21 mouse cellular contexts compared by ENCODE assay signal in the genomic region with DNA sequence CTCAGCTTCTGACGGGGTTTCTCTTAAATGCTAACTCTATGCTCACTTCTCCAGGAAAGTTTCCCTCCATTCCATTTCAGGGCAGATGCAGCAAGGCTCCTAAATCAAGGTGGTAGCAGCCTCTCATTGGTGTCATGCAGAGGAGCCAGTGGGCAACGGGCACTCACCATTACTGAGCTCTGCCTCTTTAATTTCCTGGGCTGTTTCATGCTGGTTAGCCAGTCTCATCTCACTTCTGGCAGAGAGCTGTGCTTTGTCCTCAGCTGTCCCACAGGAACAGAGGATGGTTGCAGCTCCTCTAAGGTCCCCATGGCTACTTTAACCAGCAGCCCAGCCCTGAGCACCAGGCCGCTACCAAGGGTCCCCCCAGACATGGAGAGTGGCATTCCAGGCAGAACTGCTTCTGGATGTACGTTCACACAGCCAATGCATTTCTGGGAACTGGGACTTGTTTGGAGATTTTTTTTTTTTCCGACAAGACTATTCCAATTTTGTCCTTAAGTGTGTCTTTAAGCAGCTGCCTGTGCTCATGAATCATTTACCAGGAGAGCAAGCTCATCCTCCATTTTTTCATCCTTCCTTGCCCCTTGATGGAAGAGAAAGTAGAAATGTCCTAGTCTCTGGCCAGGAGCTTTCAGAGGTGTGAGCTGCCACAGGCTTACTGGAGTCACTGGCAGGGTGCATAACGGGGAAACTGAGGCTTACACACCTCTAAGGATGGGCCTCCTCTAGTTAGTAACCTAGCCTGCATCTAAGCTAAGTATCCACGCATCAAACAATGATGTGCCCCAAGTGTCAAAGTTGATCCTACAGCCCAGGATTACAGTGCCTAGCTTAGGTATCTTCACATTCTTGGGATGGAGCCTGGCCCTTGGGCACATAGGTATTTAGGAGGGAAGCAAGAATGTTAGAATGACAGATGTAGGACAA.
DNase-seq lines count a peak whose midpoint lies in the region; ATAC-seq and TF ChIP-seq lines count a peak whose summit lies in the region.
"Had no signal": no experiment of that assay in that cellular context is flagged by ENCODE, and none has a peak within 500 bp of the region (broad histone marks: within the 10 kb centered on the region; RNA-seq: fewer than 3 reads in every experiment).

No protein-coding gene starts in this region.

- 0 out of 2 replicates have a peak, but pooled peaks have one; percentile 59 for ATAC-seq in hindbrain, postnatal 0 days
- no peak for ATAC-seq in hindbrain, embryonic 14.5 days (ENCODE audit: low FRiP score)
- no peak for ATAC-seq in midbrain, postnatal 0 days (ENCODE audit: low FRiP score)
- no peak for ATAC-seq in midbrain, embryonic 15.5 days (replicated peaks)
- no peak for ATAC-seq in forebrain, embryonic 12.5 days (ENCODE audit: low FRiP score)
- ATAC-seq: CD4-positive, CD25-positive, alpha-beta regulatory T cell, adult 4 months; forebrain, embryonic 14.5 days; forebrain, postnatal 0 days had no signal

- no peak overlapping the region for H3K9ac ChIP-seq in hindbrain, postnatal 0 days (replicated peaks; ENCODE audit: low read length)
- no peak overlapping the region for H3K9ac ChIP-seq in hindbrain, embryonic 14.5 days
- H3K9ac ChIP-seq in midbrain, postnatal 0 days (replicated peaks; ENCODE audit: low read length, poor library complexity, severe bottlenecking), result no peak overlapping the region
- H3K9ac ChIP-seq in midbrain, embryonic 15.5 days, result no peak overlapping the region
- H3K9ac ChIP-seq in forebrain, embryonic 12.5 days, result no peak overlapping the region
- H3K9ac ChIP-seq: forebrain, postnatal 0 days; hindbrain, embryonic 13.5 days had no signal

- no peak overlapping the region for H3K27ac ChIP-seq in hindbrain, postnatal 0 days
- H3K27ac ChIP-seq in hindbrain, embryonic 14.5 days, result no peak overlapping the region
- no peak overlapping the region for H3K27ac ChIP-seq in midbrain, postnatal 0 days (ENCODE audit: low read depth, low read length)
- no peak overlapping the region for H3K27ac ChIP-seq in midbrain, embryonic 15.5 days
- peak overlapping the region; percentile 20 for H3K27ac ChIP-seq in cortical plate, adult 2 months (ENCODE audit: insufficient read depth, low read length)
- H3K27ac ChIP-seq in forebrain, embryonic 12.5 days, result no peak overlapping the region
- H3K27ac ChIP-seq: forebrain, embryonic 10.5 days; hindbrain, embryonic 10.5 days; hindbrain, embryonic 13.5 days had no signal

- H3K36me3 ChIP-seq in hindbrain, postnatal 0 days (ENCODE audit: insufficient read depth, low read length), result no peaks in the 10 kb centered on the region
- H3K36me3 ChIP-seq in hindbrain, embryonic 14.5 days (replicated peaks; ENCODE audit: control insufficient read depth, insufficient read depth), result no peaks in the 10 kb centered on the region
- no peaks in the 10 kb centered on the region for H3K36me3 ChIP-seq in midbrain, postnatal 0 days (ENCODE audit: insufficient read depth, low read length)
- no peaks in the 10 kb centered on the region for H3K36me3 ChIP-seq in midbrain, embryonic 15.5 days (replicated peaks)
- no peaks in the 10 kb centered on the region for H3K36me3 ChIP-seq in forebrain, embryonic 12.5 days (replicated peaks)
- H3K36me3 ChIP-seq: forebrain, embryonic 10.5 days; hindbrain, embryonic 10.5 days; hindbrain, embryonic 13.5 days had no signal

- no peaks in the 10 kb centered on the region for H3K27me3 ChIP-seq in hindbrain, postnatal 0 days (ENCODE audit: insufficient read depth, low read length)
- H3K27me3 ChIP-seq in hindbrain, embryonic 14.5 days (ENCODE audit: control insufficient read depth, insufficient read depth, low read length), result no peaks in the 10 kb centered on the region
- H3K27me3 ChIP-seq in midbrain, postnatal 0 days (ENCODE audit: insufficient read depth, low read length), result no peaks in the 10 kb centered on the region
- no peaks in the 10 kb centered on the region for H3K27me3 ChIP-seq in midbrain, embryonic 15.5 days (replicated peaks)
- H3K27me3 ChIP-seq in forebrain, embryonic 12.5 days, result no peaks in the 10 kb centered on the region
- H3K27me3 ChIP-seq: hindbrain, embryonic 13.5 days had no signal

- WGBS in hindbrain, postnatal 0 days, result 61% methylated on average over 7 of the region's 7 CpGs
- WGBS in hindbrain, embryonic 14.5 days, result 78% methylated on average over 7 of the region's 7 CpGs
- 79% methylated on average over 7 of the region's 7 CpGs for WGBS in midbrain, postnatal 0 days
- 83% methylated on average over 7 of the region's 7 CpGs for WGBS in midbrain, embryonic 15.5 days
- 89% methylated on average over 7 of the region's 7 CpGs for WGBS in forebrain, embryonic 12.5 days

- no peaks in the 10 kb centered on the region for H3K4me1 ChIP-seq in hindbrain, postnatal 0 days (ENCODE audit: insufficient read depth, low read length)
- H3K4me1 ChIP-seq in hindbrain, embryonic 14.5 days (replicated peaks; ENCODE audit: control insufficient read depth, insufficient read depth, low read length), result no peaks in the 10 kb centered on the region
- no peaks in the 10 kb centered on the region for H3K4me1 ChIP-seq in midbrain, postnatal 0 days (ENCODE audit: insufficient read depth, low read length)
- H3K4me1 ChIP-seq in midbrain, embryonic 15.5 days, result no peaks in the 10 kb centered on the region
- peaks cover 7% of the 10 kb centered on the region for H3K4me1 ChIP-seq in cortical plate, adult 2 months (ENCODE audit: control insufficient read depth, insufficient read depth, low read length)
- peaks cover 2% of the 10 kb centered on the region; the same call in 1 of the 2 replicates for H3K4me1 ChIP-seq in forebrain, embryonic 12.5 days

- H3K9me3 ChIP-seq in hindbrain, postnatal 0 days (ENCODE audit: low read length), result no peaks in the 10 kb centered on the region
- H3K9me3 ChIP-seq in hindbrain, embryonic 14.5 days (ENCODE audit: control insufficient read depth, low read length), result no peaks in the 10 kb centered on the region
- no peaks in the 10 kb centered on the region for H3K9me3 ChIP-seq in midbrain, postnatal 0 days (ENCODE audit: low read length)
- H3K9me3 ChIP-seq in midbrain, embryonic 15.5 days, result no peaks in the 10 kb centered on the region
- no peaks in the 10 kb centered on the region for H3K9me3 ChIP-seq in forebrain, embryonic 12.5 days
- H3K9me3 ChIP-seq: forebrain, embryonic 10.5 days; hindbrain, embryonic 10.5 days; hindbrain, embryonic 13.5 days had no signal

- TF ChIP-seq POLR2A in cortical plate, adult 2 months (IDR thresholded peaks at IDR 0.05; ENCODE audit: extremely low read depth, insufficient read depth, low read length), result no peak

- H3K4me2 ChIP-seq in hindbrain, postnatal 0 days (ENCODE audit: low read depth, low read length), result no peak overlapping the region
- H3K4me2 ChIP-seq in hindbrain, embryonic 14.5 days (replicated peaks), result no peak overlapping the region
- H3K4me2 ChIP-seq in midbrain, postnatal 0 days (ENCODE audit: low read depth, low read length, poor library complexity, severe bottlenecking), result no peak overlapping the region
- H3K4me2 ChIP-seq in midbrain, embryonic 15.5 days, result no peak overlapping the region
- H3K4me2 ChIP-seq in forebrain, embryonic 12.5 days, result no peak overlapping the region
- H3K4me2 ChIP-seq: heart, embryonic 11.5 days; hindbrain, embryonic 13.5 days had no signal

- no peak overlapping the region for H3K4me3 ChIP-seq in hindbrain, postnatal 0 days (ENCODE audit: low read length)
- H3K4me3 ChIP-seq in hindbrain, embryonic 14.5 days (replicated peaks; ENCODE audit: low read length), result no peak overlapping the region
- H3K4me3 ChIP-seq in midbrain, postnatal 0 days (ENCODE audit: low read depth, low read length), result no peak overlapping the region
- no peak overlapping the region for H3K4me3 ChIP-seq in midbrain, embryonic 15.5 days
- H3K4me3 ChIP-seq in cortical plate, adult 2 months (ENCODE audit: insufficient read depth, low read length), result no peak overlapping the region
- H3K4me3 ChIP-seq in forebrain, embryonic 12.5 days (replicated peaks), result no peak overlapping the region
- H3K4me3 ChIP-seq: forebrain, embryonic 10.5 days; hindbrain, embryonic 10.5 days; hindbrain, embryonic 13.5 days had no signal

- DNase-seq in hindbrain, postnatal 0 days (ENCODE audit: low spot score), result peak; percentile 20
- DNase-seq in hindbrain, embryonic 14.5 days (ENCODE audit: low spot score), result no peak
- peak; percentile 32 for DNase-seq in midbrain, postnatal 0 days (ENCODE audit: low spot score)
- DNase-seq: adrenal gland, adult 2 months; adrenal gland, postnatal 14 days; cerebellum, adult 11-12 months; cerebellum, adult 8-10 months; cerebellum, postnatal 36 days; forebrain, postnatal 0 days; gastrocnemius, postnatal 10 days; gastrocnemius, postnatal 36 days; heart, postnatal 36 days had no signal

- TF ChIP-seq CTCF in hindbrain, postnatal 0 days (IDR thresholded peaks at IDR 0.05; ENCODE audit: low read depth), result no peak
- no peak for TF ChIP-seq CTCF in midbrain, postnatal 0 days (IDR thresholded peaks at IDR 0.05)
- TF ChIP-seq CTCF in cortical plate, adult 2 months (IDR thresholded peaks at IDR 0.05; ENCODE audit: extremely low read depth, insufficient read depth, low read length), result no peak
